In the genomic region with DNA sequence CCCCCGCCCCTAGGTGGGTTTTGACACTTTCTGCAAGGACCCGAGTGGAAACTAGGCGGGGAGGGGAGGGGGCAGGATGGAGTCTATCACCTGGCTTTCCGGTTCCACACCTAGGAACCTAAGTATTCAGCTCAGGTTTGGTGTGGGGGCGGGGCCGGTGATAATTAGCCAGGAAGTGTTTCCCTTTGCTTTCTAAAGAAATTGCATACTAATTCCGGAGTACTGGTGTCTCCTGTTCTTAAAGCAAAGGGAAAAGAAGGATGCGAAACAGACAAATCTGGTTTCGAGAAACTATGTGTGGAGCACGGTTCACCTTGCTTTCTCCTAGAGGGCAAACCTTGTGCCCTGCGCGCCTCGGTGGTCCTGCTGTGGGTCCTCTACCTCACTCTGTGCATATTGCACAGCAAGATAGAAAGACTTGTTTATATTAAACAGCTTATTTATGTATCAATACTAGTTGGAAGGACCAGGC, we compare ENCODE assay signal across 8 mouse cellular contexts. TPM values are rescaled to one million over a fixed set of nuclear protein-coding genes. Genes with fewer than 3 reads are reported as not detected.
DNase-seq lines count a peak whose midpoint lies in the region; ATAC-seq and TF ChIP-seq lines count a peak whose summit lies in the region.

No protein-coding gene starts in this region.

- no peak for ATAC-seq in neural tube, embryonic 11.5 days (ENCODE audit: insufficient read depth, low FRiP score, low TSS enrichment)
- ATAC-seq in heart, postnatal 0 days (ENCODE audit: insufficient read depth, low read depth): no peak
- no peak for ATAC-seq in limb, embryonic 13.5 days (ENCODE audit: low FRiP score, low read depth)
- ATAC-seq in neural tube, embryonic 13.5 days (ENCODE audit: low read depth): no peak

- H3K4me2 ChIP-seq in neural tube, embryonic 11.5 days (ENCODE audit: low read depth): peak overlapping the region; percentile 80
- H3K4me2 ChIP-seq in heart, postnatal 0 days (ENCODE audit: low read depth, low read length): peak overlapping the region; percentile 88
- H3K4me2 ChIP-seq in limb, embryonic 13.5 days (replicated peaks): peak overlapping the region; percentile 95
- peak overlapping the region; percentile 86 for H3K4me2 ChIP-seq in neural tube, embryonic 13.5 days

- 6% methylated on average over 13 of the region's 13 CpGs for WGBS in neural tube, embryonic 11.5 days
- WGBS in heart, postnatal 0 days: 3% methylated on average over 12 of the region's 13 CpGs
- 4% methylated on average over 13 of the region's 13 CpGs for WGBS in limb, embryonic 13.5 days
- WGBS in neural tube, embryonic 13.5 days: 7% methylated on average over 13 of the region's 13 CpGs

- peaks cover 60% of the 10 kb centered on the region for H3K27me3 ChIP-seq in neural tube, embryonic 11.5 days (ENCODE audit: control insufficient read depth, insufficient read depth, low read length)
- peaks cover 16% of the 10 kb centered on the region; the same call in 1 of the 2 replicates for H3K27me3 ChIP-seq in heart, postnatal 0 days (ENCODE audit: control insufficient read depth, insufficient read depth, low read length)
- peaks cover 90% of the 10 kb centered on the region for H3K27me3 ChIP-seq in limb, embryonic 13.5 days
- H3K27me3 ChIP-seq in neural tube, embryonic 13.5 days: peaks cover 73% of the 10 kb centered on the region

- no peak for TF ChIP-seq CTCF in heart, postnatal 0 days (IDR thresholded peaks at IDR 0.05; ENCODE audit: low read depth)

- peak overlapping the region; percentile 40; the same call in 1 of the 2 replicates for H3K4me3 ChIP-seq in neural tube, embryonic 11.5 days (ENCODE audit: low read depth, low read length)
- H3K4me3 ChIP-seq in heart, postnatal 0 days (ENCODE audit: low read depth, low read length): peak overlapping the region; percentile 86
- peak overlapping the region; percentile 60 for H3K4me3 ChIP-seq in limb, embryonic 13.5 days
- H3K4me3 ChIP-seq in neural tube, embryonic 13.5 days: peak overlapping the region; percentile 54

- no peak overlapping the region for H3K9ac ChIP-seq in neural tube, embryonic 11.5 days (ENCODE audit: low read length)
- H3K9ac ChIP-seq in heart, postnatal 0 days (replicated peaks; ENCODE audit: low read depth, low read length): peak overlapping the region; percentile 93
- H3K9ac ChIP-seq in limb, embryonic 13.5 days: no peak overlapping the region
- no peak overlapping the region for H3K9ac ChIP-seq in neural tube, embryonic 13.5 days

- no peaks in the 10 kb centered on the region for H3K9me3 ChIP-seq in neural tube, embryonic 11.5 days (ENCODE audit: control insufficient read depth, low read length)
- H3K9me3 ChIP-seq in heart, postnatal 0 days (replicated peaks; ENCODE audit: control insufficient read depth, low read length): no peaks in the 10 kb centered on the region
- H3K9me3 ChIP-seq in limb, embryonic 13.5 days: no peaks in the 10 kb centered on the region
- no peaks in the 10 kb centered on the region for H3K9me3 ChIP-seq in neural tube, embryonic 13.5 days

- TF ChIP-seq EP300 in heart, postnatal 0 days (IDR thresholded peaks at IDR 0.05; ENCODE audit: low read depth): no peak

- H3K27ac ChIP-seq in neural tube, embryonic 11.5 days (ENCODE audit: low read depth, low read length): no peak overlapping the region
- peak overlapping the region; percentile 95 for H3K27ac ChIP-seq in heart, postnatal 0 days (ENCODE audit: low read depth)
- H3K27ac ChIP-seq in limb, embryonic 13.5 days: no peak overlapping the region
- H3K27ac ChIP-seq in neural tube, embryonic 13.5 days (replicated peaks): no peak overlapping the region

- DNase-seq in neural tube, embryonic 11.5 days (ENCODE audit: low spot score): no peak
- DNase-seq in neural tube, embryonic 10.5 days (ENCODE audit: extremely low spot score, low spot score): no peak
- no peak for DNase-seq in heart, postnatal 0 days (ENCODE audit: low spot score)
- no peak for DNase-seq in urinary bladder, postnatal 25 days (ENCODE audit: low spot score)
- DNase-seq in adrenal gland, adult 18-20 months (ENCODE audit: low spot score in 2 of 2): no peak
- no peak for DNase-seq in c-Kit-positive CD71-positive TER-119-positive erythroid progenitor cells, embryonic 14.5 days (ENCODE audit: low spot score)

- no peaks in the 10 kb centered on the region for H3K36me3 ChIP-seq in neural tube, embryonic 11.5 days (ENCODE audit: control insufficient read depth, insufficient read depth, low read length)
- H3K36me3 ChIP-seq in heart, postnatal 0 days (replicated peaks; ENCODE audit: control insufficient read depth, insufficient read depth, low read length): no peaks in the 10 kb centered on the region
- H3K36me3 ChIP-seq in limb, embryonic 13.5 days: no peaks in the 10 kb centered on the region
- no peaks in the 10 kb centered on the region for H3K36me3 ChIP-seq in neural tube, embryonic 13.5 days

- peaks cover 12% of the 10 kb centered on the region for H3K4me1 ChIP-seq in neural tube, embryonic 11.5 days (ENCODE audit: control insufficient read depth, insufficient read depth, low read length)
- peaks cover 11% of the 10 kb centered on the region for H3K4me1 ChIP-seq in heart, postnatal 0 days (ENCODE audit: control insufficient read depth, insufficient read depth)
- H3K4me1 ChIP-seq in limb, embryonic 13.5 days: peaks cover 36% of the 10 kb centered on the region
- peaks cover 40% of the 10 kb centered on the region for H3K4me1 ChIP-seq in neural tube, embryonic 13.5 days (replicated peaks)

RNA-seq across cellular contexts. Expression of a gene that starts 2.2 kb away (rescaled TPM):
- polyA plus RNA-seq in neural tube, embryonic 11.5 days (2014; fragmentation: Nextera tagmentation; extraction: Ambion mirVana): 0.20 and 0.31 TPM in 2 replicates
- total RNA-seq in heart, postnatal 0 days (2014; rRNA removed; ENCODE audit: low replicate concordance): 30.2 and 31.3 TPM in 2 replicates
- polyA plus RNA-seq in heart, postnatal 0 days (2015; fragmentation: Nextera tagmentation; extraction: Ambion mirVana): 10.9 and 11.7 TPM in 2 replicates
- polyA plus RNA-seq in limb, embryonic 13.5 days (2015; fragmentation: Nextera tagmentation; extraction: Ambion mirVana): 0.61 and 0.62 TPM in 2 replicates
- polyA plus RNA-seq in neural tube, embryonic 13.5 days (2015; fragmentation: Nextera tagmentation; extraction: Ambion mirVana): 0.38 and 0.55 TPM in 2 replicates
- total RNA-seq in adrenal gland, adult 18-20 months (2021): 1 to 10 TPM; 2.0 to 7.8 TPM
